Mouse (Mus musculus): ENCODE results near the gene Gas7.

The Gas7 gene

GRCm38 (mm10) chr11:67627179-67627578 is 171.9 kb downstream of the Gas7 start:
- DNase-seq (ENCODE audit: low spot score), result no peak

DNA sequence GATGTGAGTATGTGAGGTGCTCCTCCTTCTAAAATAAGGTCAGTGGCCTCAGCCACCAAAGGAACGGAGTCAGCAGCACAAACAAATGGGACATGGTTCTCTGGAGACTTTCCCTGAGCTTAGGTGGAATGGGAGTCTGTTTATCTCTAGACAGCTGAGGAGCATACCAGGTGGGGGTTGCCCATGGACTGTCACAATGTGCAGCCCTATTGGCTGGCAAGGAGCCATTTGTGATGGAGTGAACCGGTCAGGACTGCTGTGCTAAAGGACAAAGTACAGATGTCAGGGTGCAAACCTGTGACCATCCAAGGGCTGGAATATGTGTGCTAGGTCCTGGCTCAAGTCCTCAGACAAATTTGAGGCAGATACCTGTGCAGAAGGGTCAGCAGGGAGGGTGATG is 173.3 kb downstream of the Gas7 start:
- DNase-seq (ENCODE audit: low spot score), result no peak

GRCm38 (mm10) chr11:67632906-67633305 is 177.7 kb downstream of the Gas7 start:
- DNase-seq (ENCODE audit: low spot score), result no peak

- DNase-seq (ENCODE audit: low spot score), result no peak
These were observed 178.5 kb downstream of the Gas7 start for GRCm38 (mm10) chr11:67633620-67634229.

DNA sequence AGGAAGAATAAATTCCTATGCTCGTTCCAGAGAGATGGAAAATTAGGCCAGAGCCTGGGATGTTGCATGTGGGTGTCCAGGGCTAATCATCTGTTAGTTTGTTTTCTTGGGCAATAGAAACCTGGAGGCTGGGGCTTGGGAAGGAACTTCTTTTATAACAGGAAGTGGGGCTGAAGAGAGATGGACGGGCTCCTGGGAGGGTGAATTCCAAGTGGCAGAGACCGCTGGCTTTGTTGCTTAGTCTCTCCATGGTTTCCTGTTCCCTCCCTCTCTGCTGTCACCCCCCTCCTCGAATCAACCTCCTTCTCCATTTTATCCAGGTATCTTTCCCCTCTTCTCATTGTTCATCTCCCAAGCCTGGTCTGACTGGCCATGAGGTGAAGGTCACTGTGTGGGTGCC is 181.0 kb downstream of the Gas7 start:
- no peak for DNase-seq (ENCODE audit: low spot score)

DNA sequence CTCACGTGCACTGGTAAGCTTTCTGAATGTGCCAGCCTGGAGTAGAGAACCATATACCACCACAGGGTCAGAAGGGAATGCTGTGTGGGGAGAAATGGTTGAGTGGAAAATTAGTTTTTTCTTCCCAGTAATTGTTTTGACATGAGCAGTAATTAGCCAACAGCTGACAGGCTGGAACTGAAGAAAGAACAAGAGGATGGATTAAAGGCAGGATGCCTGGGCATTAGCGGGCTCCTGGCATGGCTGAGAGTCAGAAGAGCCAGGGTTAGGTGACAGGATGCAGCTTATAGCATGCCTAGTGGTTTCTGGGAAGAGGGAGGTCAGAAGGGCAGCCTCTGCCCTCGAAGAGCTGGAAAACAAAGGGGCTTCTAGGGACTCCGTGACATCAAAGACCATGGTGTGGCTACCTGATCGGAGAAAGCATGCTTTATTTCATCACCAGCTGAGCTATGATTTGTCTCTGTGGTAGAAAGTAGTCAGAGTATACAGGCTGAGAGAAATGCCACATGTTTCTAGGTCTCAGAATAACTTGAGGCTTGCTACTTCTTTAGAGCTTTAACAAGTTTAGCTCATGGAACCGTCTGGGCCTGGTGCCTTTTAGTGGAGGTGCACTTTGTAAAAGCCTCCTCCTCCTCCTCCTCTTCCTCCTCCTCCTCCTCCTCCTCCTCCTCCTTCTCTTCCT is 181.8 kb downstream of the Gas7 start:
- DNase-seq (ENCODE audit: low spot score), result no peak

GRCm38 (mm10) chr11:67638401-67638800 is 183.2 kb downstream of the Gas7 start:
- no peak for DNase-seq (ENCODE audit: low spot score)

- no peak for DNase-seq (ENCODE audit: low spot score)
These were observed 185.1 kb downstream of the Gas7 start for GRCm38 (mm10) chr11:67640299-67640698.

GRCm38 (mm10) chr11:67642421-67642820 is 187.2 kb downstream of the Gas7 start:
- no peak for DNase-seq (ENCODE audit: low spot score)

DNA sequence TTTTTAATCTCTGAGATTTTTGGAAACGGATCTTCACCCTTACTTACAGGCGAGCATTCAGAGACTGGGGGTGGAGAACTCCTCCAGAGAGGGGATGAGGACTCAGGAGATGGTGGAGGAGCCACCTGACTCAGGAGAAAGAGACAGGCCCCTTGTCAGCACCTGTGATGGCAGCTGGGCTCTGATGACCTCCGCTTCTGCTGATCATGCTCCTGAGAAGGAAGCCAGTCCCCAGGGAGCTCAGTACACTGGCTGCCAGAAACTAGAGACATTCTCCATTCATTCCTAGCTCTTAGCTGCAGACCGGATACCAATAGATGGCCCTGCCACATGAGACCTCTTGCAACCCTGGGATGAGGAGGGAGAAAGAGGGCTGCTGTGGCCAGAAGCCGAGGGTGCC is 187.6 kb downstream of the Gas7 start:
- DNase-seq (ENCODE audit: low spot score), result no peak

- no peak for DNase-seq (ENCODE audit: low spot score)
These were observed 188.2 kb downstream of the Gas7 start for GRCm38 (mm10) chr11:67643465-67643864.

GRCm38 (mm10) chr11:67644632-67645149 is 189.5 kb downstream of the Gas7 start:
- no peak for DNase-seq (ENCODE audit: low spot score)

DNA sequence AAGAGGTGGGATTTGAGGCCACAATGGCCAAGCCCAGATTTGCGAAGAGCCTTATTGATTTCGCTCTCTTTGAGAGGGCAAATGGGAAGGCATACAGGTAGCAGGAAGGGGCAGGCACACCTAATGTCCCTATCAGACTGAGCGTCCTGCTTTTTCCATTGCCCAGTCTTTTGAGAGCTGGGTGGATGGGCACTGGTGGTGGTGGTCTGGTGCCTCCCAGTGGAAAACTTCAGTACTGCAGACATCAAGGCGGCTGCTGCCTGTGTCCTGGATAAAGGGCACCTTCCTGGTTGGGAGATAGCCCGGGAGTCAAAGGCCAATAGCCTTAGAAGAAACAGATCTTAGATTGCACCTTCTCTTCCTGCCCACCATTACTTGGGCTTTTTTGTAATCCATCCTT is 192.5 kb downstream of the Gas7 start:
- peak; percentile 81 for DNase-seq (ENCODE audit: low spot score)

- peak; percentile 39 for DNase-seq (ENCODE audit: low spot score)
These were observed 193.6 kb downstream of the Gas7 start for GRCm38 (mm10) chr11:67648651-67649407.

DNA sequence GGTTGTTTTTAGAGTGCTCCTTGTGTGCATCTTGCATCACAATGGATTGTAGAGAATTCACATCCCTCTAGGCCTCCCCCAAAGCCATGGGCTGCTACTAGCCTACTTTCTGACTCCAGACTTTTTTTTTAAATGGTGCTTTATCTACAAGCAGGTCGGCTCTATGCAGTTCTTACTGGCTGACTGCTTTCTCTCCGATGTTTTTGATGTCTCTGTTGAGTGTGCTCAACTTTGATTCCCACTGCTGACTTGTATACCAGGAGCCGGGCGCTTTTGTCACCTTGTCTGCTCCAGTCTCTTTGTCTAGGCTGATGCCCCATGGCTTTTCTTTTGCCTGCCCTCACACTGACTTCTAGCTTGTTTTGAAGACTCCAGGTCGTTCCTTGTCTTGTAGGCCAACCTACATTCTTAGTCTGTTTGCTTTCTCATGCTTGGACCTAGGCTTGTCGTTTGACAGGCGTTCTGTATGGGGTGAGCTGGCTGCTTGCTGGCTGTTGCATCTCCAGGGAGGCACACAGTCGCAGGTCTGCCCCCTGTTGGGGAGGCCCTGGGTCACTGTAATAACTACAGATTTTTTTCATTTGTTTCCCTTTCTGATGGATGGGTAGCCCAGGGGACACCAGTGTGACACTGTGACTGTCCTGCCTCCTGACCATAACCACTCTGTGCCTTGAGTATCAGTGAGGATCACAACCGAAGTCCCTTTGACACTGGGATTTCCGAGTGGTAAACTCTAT is 194.9 kb downstream of the Gas7 start:
- no peak for DNase-seq (ENCODE audit: low spot score)

- no peak for DNase-seq (ENCODE audit: low spot score)
These were observed 196.5 kb downstream of the Gas7 start for GRCm38 (mm10) chr11:67651731-67652130.

DNA sequence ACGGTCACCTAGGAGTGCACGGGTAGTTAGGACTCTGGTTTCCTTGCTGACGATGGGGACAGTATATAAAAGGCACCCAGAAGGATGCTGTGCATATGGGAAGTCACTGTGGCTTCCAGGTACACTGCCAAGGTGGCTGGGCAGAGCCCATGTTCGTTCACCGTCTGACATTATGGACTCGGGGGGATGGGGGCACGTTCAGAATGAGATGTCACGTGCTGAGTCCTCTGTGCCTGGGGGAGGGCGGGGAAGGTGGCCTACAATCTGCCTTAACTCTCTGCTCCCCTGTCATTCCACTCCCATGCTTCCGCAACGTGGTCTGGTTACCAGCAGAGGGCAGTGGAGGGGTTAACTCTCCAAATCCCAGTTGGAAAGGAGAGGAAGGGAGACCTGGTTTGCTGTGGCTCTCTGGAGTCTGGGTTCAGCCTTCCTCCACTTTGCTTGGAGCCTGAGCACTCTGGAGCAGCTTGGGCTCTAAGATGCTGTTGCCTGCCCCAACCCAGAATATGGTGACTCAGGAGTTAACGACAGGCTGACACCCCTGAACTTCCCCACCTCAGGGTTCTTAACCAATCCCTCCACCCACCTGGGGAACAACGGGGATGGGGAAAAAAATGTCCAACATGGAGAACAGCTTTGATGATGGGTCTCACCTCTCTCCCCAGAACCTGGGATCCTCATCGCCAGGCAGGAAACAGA is 197.1 kb downstream of the Gas7 start:
- no peak for DNase-seq (ENCODE audit: low spot score)

DNA sequence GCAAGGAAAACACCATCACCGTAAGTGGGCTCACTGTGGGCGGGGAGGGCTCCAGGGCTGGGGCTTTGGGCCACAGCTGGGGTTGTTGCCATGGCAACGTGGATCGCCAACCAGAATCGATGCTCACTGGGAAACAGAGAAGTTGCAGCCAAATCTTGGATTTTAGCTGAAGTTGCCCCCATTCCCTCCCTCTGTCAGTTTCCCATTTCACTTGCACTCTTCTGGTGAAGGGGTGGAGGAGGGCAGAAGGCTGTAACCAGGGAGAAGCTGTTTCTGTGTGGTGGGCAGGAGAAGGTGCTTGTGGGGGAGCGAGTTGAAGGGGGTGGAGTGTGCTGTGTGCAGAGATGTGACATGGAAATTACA is 197.6 kb downstream of the Gas7 start:
- no peak for DNase-seq (ENCODE audit: low spot score)

GRCm38 (mm10) chr11:67653521-67654090 is 198.4 kb downstream of the Gas7 start:
- no peak for DNase-seq (ENCODE audit: low spot score)

DNA sequence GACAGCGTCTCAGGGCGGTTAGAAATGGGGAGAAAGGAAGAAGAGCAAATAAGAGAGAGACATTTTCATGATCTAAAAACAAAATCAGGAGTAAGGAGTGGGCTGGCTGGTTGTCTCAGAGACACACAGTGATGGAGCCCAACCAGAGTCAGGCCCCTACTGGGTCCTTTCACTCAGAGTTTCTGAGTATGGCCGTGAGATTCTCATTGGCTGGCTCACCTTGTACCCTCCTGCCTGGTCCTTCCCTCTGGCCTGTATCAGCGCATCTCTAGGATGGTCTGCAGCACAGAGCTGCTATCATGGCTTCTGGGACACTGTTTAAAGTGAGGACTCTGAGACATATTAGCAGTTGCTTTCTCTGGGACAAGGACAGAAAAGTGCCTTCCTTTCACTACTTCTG is 199.3 kb downstream of the Gas7 start:
- DNase-seq (ENCODE audit: low spot score), result no peak

GRCm38 (mm10) chr11:67655236-67655959 is 200.2 kb downstream of the Gas7 start:
- DNase-seq (ENCODE audit: low spot score), result no peak
